Mouse (Mus musculus) kidney, postnatal 4 days (tissue): ENCODE data around the gene Dpm2.
A peak's percentile ranks its signal among the peaks of the same experiment; 100 is the strongest.

ENCODE experiments used
- DNase-seq, 2 experiments: peaks; one replicate each; pipeline ENCODE4 v3.0.0; 2021; ENCODE audit warnings: mixed read lengths in 2 of 2

The Dpm2 gene

GRCm38 (mm10) chr2:32585149-32585714 is 14.6 kb downstream of the Dpm2 start:
- DNase-seq, result no peak

- DNase-seq, result peak; percentile 95 to 97
Observed at GRCm38 (mm10) chr2:32586871-32587351, 16.3 kb downstream of the Dpm2 start, which contains the start of gene St6galnac4. TSS of gene St6galnac4 (plus strand) at chr2:32587095.

GRCm38 (mm10) chr2:32587731-32588321 is 17.2 kb downstream of the Dpm2 start:
- peak in 1 of 2 experiments; percentile 40 for DNase-seq

GRCm38 (mm10) chr2:32589213-32589795 is 18.6 kb downstream of the Dpm2 start:
- DNase-seq, result peak; percentile 43 to 55

- DNase-seq, result no peak
Observed at GRCm38 (mm10) chr2:32590224-32590623, 19.6 kb downstream of the Dpm2 start.

- no peak for DNase-seq
Observed at GRCm38 (mm10) chr2:32591249-32591648, 20.6 kb downstream of the Dpm2 start.

GRCm38 (mm10) chr2:32596725-32597124 is 26.1 kb downstream of the Dpm2 start:
- no peak for DNase-seq

- DNase-seq, result no peak
Observed at GRCm38 (mm10) chr2:32597248-32597647, 26.6 kb downstream of the Dpm2 start.

GRCm38 (mm10) chr2:32597699-32598098 is 27.0 kb downstream of the Dpm2 start:
- no peak for DNase-seq

GRCm38 (mm10) chr2:32598506-32598905 is 27.8 kb downstream of the Dpm2 start:
- DNase-seq, result peak; percentile 58 to 70

GRCm38 (mm10) chr2:32599409-32599808 is 28.8 kb downstream of the Dpm2 start, which contains the start of gene St6galnac6:
TSS of gene St6galnac6 (plus strand) at chr2:32599709.
- no peak for DNase-seq

GRCm38 (mm10) chr2:32601417-32602065 is 30.9 kb downstream of the Dpm2 start:
- DNase-seq, result peak; percentile 65 to 72

GRCm38 (mm10) chr2:32602600-32603054 is 32.0 kb downstream of the Dpm2 start:
- peak; percentile 95 to 96 for DNase-seq

GRCm38 (mm10) chr2:32604631-32605030 is 34.0 kb downstream of the Dpm2 start:
- DNase-seq, result no peak

- DNase-seq, result peak; percentile 91 to 94
Observed at GRCm38 (mm10) chr2:32606161-32607142, 35.8 kb downstream of the Dpm2 start.

GRCm38 (mm10) chr2:32607262-32607947 is 36.7 kb downstream of the Dpm2 start:
- DNase-seq, result peak; percentile 63 to 72

- DNase-seq, result peak; percentile 71 to 80
Observed at GRCm38 (mm10) chr2:32608141-32608777, 37.6 kb downstream of the Dpm2 start.

GRCm38 (mm10) chr2:32608778-32609435 is 38.2 kb downstream of the Dpm2 start:
- no peak for DNase-seq

- peak; percentile 72 to 82 for DNase-seq
Observed at GRCm38 (mm10) chr2:32610610-32611229, 40.1 kb downstream of the Dpm2 start.

GRCm38 (mm10) chr2:32612274-32612673 is 41.6 kb downstream of the Dpm2 start:
- DNase-seq, result no peak
